Mouse (Mus musculus) intestine, embryonic 14.5 days (tissue): Measurements from ENCODE around the gene Plxdc1. TPM values are rescaled to one million over a fixed set of nuclear protein-coding genes. Genes with fewer than 3 reads are reported as not detected.

Experiments
- ATAC-seq: fragments of 200-750 bp; cut with Nextera tagmentation; replicated peaks from 2 replicates; pipeline ENCODE4 v1.8.0; 2017; ENCODE audit warnings: low read depth, moderate number of reproducible peaks, moderate TSS enrichment, moderate library complexity; ENCODE audit not compliant: low FRiP score, low TSS enrichment
- DNase-seq: peaks from one replicate; pipeline ENCODE4 v3.0.0-alpha.2; 2018; ENCODE audit warnings: low spot score
- H3K27ac ChIP-seq: fragments of 300-500 bp; sonication (generic); 2 replicates; pipeline ENCODE4 v1.5.1; 2014; ENCODE audit warnings: low read depth, mild to moderate bottlenecking, control low read depth
- H3K27me3 ChIP-seq: fragments of 300-500 bp; sonication (generic); replicated peaks from 2 replicates; pipeline ENCODE4 v1.6.1; 2014; ENCODE audit warnings: low read length, control low read depth; ENCODE audit not compliant: control insufficient read depth, insufficient read depth
- H3K36me3 ChIP-seq: fragments of 300-500 bp; sonication (generic); 2 replicates; pipeline ENCODE4 v1.6.1; 2014; ENCODE audit warnings: low read length, control low read depth; ENCODE audit not compliant: control insufficient read depth, insufficient read depth
- H3K4me1 ChIP-seq: fragments of 300-500 bp; sonication (generic); replicated peaks from 2 replicates; pipeline ENCODE4 v1.6.1; 2014; ENCODE audit warnings: low read length, control low read depth, mixed read lengths; ENCODE audit not compliant: control insufficient read depth, insufficient read depth
- H3K4me2 ChIP-seq: fragments of 300-500 bp; sonication (generic); 2 replicates; pipeline ENCODE4 v1.6.1; 2014; ENCODE audit warnings: low read length
- H3K4me3 ChIP-seq: fragments of 300-500 bp; sonication (generic); 2 replicates; pipeline ENCODE4 v1.5.1; 2014; ENCODE audit warnings: low read depth, low read length, control low read depth, mixed read lengths
- H3K9ac ChIP-seq: fragments of 300-500 bp; sonication (generic); 2 replicates; pipeline ENCODE4 v1.6.1; 2014; ENCODE audit warnings: mild to moderate bottlenecking, low read length
- H3K9me3 ChIP-seq: fragments of 300-500 bp; sonication (generic); 2 replicates; pipeline ENCODE4 v1.6.1; 2016; ENCODE audit warnings: low read length, control low read depth; ENCODE audit not compliant: control insufficient read depth
- WGBS: fragments of 180-500 bp; shearing (Covaris S2); extraction: QIAGEN DNeasy Blood & Tissue Kit; methylation state at CpG from one replicate; pipeline ENCODE4 v1.1.7; 2014; 5-methylcytosine and 5-hydroxymethylcytosine counted together
- polyA plus RNA-seq: library from polyadenylated mRNA; unstranded; fragments of >200 nt; fragmentation: Nextera tagmentation; extraction: Ambion mirVana; gene quantifications from 2 replicates; pipeline ENCODE4 v1.2.1, GENCODE M21; 2014

The Plxdc1 gene
- polyA plus RNA-seq, 1 experiment from 2014 or later = 0.30 TPM

DNA sequence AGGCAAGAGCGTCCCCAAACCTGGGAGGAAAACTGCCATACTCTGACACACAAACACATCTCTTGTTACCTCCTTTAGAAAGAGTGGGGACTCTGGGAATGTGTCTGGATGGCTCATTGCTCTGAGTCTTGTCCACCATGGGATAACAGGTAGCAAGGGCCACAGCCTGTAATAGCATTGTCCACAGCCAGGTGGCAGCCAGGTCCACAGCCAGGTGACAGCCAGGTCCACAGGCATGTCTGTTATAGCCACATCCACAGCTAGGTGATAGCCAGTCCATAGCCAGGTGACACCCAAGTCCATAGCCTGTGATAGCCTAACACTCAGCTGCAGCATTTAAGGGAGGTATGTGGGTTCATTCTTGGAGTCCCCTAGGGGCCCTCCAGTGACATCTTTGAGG, 25.3 kb downstream of the Plxdc1 start:
- no peak for ATAC-seq
- Histone ChIP-seq H3K4me1 (no peaks in the 10 kb centered on the region), H3K9me3 (no peaks in the 10 kb centered on the region)

DNA sequence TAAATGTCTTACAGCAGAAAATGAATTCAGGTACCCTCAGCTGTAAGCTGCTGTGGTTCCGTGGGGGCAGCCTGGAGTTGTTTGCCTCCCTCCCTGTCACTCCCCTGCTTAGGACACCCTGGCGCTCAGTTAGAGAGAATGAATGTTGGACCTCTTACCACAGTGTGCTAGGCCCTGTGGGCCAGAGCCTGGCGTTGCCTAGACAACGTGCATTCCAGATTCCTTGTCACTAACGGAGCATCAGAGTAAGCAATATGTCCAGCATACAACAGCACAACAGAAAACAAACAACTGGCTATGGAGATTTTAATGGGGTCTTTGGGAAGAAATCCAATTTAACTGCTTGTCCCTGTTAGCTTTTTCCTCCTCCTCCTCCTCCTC, 27.0 kb downstream of the Plxdc1 start:
- Histone ChIP-seq H3K27me3 (no peaks in the 10 kb centered on the region), H3K4me1 (no peaks in the 10 kb centered on the region), H3K4me3 (no peak overlapping the region), H3K27ac (no peak overlapping the region), H3K9me3 (no peaks in the 10 kb centered on the region), H3K9ac (no peak overlapping the region), H3K36me3 (no peaks in the 10 kb centered on the region), H3K4me2 (no peak overlapping the region)
- 61% methylated on average over 5 of the region's 5 CpGs for WGBS
- no peak for DNase-seq
- ATAC-seq = no peak

More for the DNA sequence above, 25.3 kb downstream of the Plxdc1 start:
- no peak overlapping the region for H3K9ac ChIP-seq
- H3K36me3 ChIP-seq = no peaks in the 10 kb centered on the region
- no peak for DNase-seq
- H3K27me3 ChIP-seq = no peaks in the 10 kb centered on the region
- WGBS = 80% methylated on average over 1 of the region's 1 CpGs
- no peak overlapping the region for H3K27ac ChIP-seq
- H3K4me2 ChIP-seq = no peak overlapping the region
- no peak overlapping the region for H3K4me3 ChIP-seq

DNA sequence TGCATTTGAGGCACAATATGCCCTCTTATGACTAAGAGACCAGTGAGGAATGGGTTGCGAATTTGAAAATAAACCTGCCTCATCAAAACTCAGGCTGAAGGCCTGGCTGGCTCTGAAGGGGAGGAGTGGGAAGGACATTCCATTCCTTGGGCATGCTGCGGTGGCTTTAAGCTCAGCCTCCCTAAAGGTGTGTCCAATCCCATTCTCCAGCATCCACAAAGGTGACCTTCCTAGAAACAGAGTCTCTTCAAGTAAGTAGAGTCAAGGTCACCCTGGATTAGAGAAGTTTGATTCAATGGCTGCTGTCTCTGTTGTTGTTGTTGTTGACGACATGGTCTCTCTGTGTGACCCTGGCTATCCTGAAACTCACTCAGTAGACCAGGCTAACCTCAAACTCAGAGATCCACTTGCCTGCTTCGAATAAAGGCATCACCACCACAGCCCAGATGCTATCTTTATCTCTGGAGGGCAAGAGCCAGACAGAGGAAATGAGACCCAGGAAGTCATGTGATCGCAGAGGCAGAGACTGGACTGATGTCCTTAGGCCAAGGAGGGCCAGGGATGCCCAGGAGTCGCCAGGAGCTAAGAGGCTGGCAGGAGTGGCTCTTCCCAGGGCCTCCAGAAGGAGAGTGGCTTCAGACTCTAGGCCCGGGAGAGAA, 27.5 kb downstream of the Plxdc1 start:
- DNase-seq = no peak
- Histone ChIP-seq H3K36me3 (no peaks in the 10 kb centered on the region), H3K4me3 (no peak overlapping the region), H3K9ac (no peak overlapping the region), H3K27ac (no peak overlapping the region), H3K9me3 (no peaks in the 10 kb centered on the region), H3K27me3 (no peaks in the 10 kb centered on the region), H3K4me1 (no peaks in the 10 kb centered on the region), H3K4me2 (no peak overlapping the region)
- ATAC-seq = no peak
- 79% methylated on average over 7 of the region's 7 CpGs for WGBS

DNA sequence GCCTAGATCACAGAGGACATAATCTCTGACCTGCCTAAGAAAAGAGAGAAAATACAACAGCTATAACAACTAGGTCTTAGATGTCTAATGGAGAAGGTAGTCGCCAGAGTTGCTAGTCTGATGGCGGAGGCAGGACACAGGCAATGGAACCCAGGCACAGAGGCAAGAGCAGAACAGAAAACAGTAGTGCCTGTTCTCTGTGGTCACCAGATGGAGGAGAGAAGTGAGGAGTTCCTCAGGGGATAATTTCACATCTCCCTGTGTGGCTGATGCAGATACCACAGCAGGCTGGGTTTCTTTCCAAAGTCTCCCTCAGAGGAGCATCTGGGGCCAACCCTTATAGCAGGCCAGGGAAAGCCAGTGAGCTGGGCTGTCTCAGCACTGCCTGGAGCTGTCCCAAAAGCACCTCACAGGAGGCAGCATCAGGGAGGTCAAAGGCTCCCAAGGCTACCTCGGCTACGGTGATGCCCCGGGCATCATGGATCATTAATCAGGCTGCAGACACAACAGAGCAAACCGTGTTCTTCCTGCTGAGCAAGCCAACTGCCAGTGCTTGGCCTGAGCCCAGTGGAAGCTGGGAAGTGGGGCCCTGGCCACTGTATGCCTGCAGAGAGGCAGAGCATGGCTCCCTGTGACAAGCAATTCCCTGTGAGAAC, 29.2 kb downstream of the Plxdc1 start:
- H3K4me1 ChIP-seq = no peaks in the 10 kb centered on the region
- no peak for DNase-seq
- no peaks in the 10 kb centered on the region for H3K9me3 ChIP-seq
- no peak overlapping the region for H3K4me3 ChIP-seq
- no peak overlapping the region for H3K9ac ChIP-seq
- ATAC-seq = no peak
- WGBS = 51% methylated on average over 6 of the region's 6 CpGs
- no peak overlapping the region for H3K27ac ChIP-seq
- no peaks in the 10 kb centered on the region for H3K27me3 ChIP-seq
- no peaks in the 10 kb centered on the region for H3K36me3 ChIP-seq
- H3K4me2 ChIP-seq = no peak overlapping the region

DNA sequence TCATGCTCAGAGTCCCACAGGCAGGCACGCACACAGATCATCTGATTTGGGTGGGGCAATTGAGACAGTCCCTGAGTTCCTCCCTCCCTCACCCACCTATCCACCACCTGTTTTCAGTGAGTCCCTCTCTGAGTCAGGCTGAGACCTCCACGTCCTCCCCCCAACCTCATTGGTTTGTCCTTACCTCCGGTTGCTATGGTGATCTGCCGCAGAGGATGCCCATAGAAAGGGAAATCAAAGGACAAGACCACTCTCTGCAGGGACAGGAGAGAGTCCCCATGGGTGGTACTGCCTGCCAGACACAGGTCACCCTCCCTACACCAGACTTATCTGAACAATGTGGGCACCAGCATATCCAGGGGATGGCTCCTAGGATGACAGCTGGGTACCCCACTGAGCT, 30.3 kb downstream of the Plxdc1 start:
- ATAC-seq (no peak), DNase-seq (no peak)
- H3K27me3 ChIP-seq = no peaks in the 10 kb centered on the region
- WGBS = 60% methylated on average over 4 of the region's 4 CpGs
- H3K9ac ChIP-seq = no peak overlapping the region
- no peaks in the 10 kb centered on the region for H3K4me1 ChIP-seq
- H3K9me3 ChIP-seq = no peaks in the 10 kb centered on the region
- H3K27ac ChIP-seq = no peak overlapping the region
- H3K4me2 ChIP-seq = no peak overlapping the region
- H3K36me3 ChIP-seq = no peaks in the 10 kb centered on the region
- H3K4me3 ChIP-seq = no peak overlapping the region

DNA sequence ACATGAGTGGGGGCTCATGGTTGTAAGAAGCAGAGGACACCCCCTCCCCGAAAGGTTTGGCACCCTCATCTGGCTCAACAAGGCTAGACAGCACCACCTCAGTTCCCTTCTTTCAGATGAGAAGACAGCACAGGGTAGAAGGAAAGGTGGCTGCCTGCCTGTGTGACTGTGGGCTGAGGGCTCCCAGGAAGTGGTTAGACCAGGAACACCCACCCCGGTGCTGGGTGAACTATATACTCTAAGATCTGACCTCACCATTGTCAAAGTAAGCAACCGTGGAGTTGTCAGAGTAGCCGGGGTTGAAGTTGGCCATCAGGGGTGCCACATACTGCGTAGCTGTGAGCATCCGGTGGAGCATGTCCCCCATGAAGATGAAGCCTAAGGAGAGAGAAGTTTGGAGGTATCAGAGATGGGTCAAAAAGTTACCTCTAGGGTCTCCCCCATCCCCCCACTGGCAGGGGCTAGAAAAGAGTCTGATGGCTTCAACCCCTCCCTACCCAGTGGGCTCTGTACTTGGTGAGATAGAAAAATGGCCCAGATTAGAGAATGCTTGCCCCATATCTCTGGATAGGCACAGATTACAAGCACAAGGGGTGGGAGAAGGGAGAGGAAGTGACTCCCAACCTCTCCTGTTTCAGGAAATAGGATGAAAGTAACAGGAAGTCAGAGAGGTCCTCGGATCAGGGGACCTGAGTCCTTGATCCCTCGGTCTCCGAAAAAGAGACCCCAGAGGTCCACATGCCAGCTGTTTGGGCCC, 30.9 kb downstream of the Plxdc1 start:
- H3K36me3 ChIP-seq = no peaks in the 10 kb centered on the region
- H3K9ac ChIP-seq = no peak overlapping the region
- H3K4me2 ChIP-seq = no peak overlapping the region
- no peaks in the 10 kb centered on the region for H3K27me3 ChIP-seq
- no peak for DNase-seq
- no peaks in the 10 kb centered on the region for H3K9me3 ChIP-seq
- H3K27ac ChIP-seq = no peak overlapping the region
- 82% methylated on average over 9 of the region's 9 CpGs for WGBS
- ATAC-seq = no peak
- H3K4me1 ChIP-seq = no peaks in the 10 kb centered on the region
- H3K4me3 ChIP-seq = no peak overlapping the region

DNA sequence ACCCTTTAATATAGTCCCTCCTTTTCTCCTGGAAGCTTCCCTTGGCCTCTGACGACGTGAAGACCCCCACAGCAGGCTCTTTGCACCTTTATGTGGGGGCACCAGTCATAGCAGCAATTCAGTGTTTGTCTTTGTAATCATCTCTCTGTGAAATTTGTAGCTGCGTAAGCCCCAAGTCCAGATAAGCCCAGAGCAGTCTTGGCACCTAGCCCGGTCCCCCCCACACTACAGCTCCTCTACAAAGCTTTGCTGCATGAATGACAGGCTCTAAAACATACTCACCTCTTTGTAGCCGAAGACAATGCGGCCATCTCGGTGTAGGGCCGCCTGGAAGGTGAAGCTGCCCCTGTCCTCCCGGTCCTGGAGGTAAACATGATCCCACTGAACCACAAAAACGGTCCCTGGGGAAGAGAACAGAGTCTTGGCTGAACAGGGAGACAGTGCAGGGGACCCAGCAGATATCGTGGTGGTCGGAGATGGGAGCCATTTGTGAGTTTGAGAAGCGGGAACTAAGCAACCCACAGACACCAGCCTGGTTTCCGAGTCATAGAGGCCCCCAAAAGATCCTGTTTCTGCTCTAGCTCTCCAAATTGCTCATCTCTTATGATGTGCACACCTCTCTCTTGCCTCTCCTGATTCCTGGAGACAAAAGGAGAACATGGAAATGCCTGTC, 31.6 kb downstream of the Plxdc1 start:
- ATAC-seq (no peak), DNase-seq (no peak)
- H3K9ac ChIP-seq = no peak overlapping the region
- H3K36me3 ChIP-seq = no peaks in the 10 kb centered on the region
- H3K4me2 ChIP-seq = no peak overlapping the region
- H3K27me3 ChIP-seq = no peaks in the 10 kb centered on the region
- no peaks in the 10 kb centered on the region for H3K4me1 ChIP-seq
- H3K27ac ChIP-seq = no peak overlapping the region
- WGBS = 57% methylated on average over 14 of the region's 14 CpGs
- H3K9me3 ChIP-seq = no peaks in the 10 kb centered on the region
- H3K4me3 ChIP-seq = no peak overlapping the region

DNA sequence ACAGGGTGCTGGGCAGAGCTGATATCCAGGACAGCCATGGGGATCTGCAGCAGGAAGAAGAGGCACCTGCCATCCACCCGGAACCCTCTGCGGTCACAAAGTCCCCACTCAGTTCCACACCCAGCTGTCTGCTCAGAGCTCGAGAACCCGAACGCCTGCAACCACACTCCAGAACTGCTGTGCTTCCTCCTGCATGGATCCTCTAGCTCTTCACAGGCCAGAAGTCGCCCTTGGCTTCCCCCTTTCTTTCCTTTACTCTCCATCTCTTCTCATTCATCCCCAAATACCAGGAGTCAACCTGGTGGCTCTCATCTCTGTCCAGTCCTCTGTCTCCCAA, 32.3 kb downstream of the Plxdc1 start:
- no peak overlapping the region for H3K4me3 ChIP-seq
- no peak overlapping the region for H3K4me2 ChIP-seq
- H3K9ac ChIP-seq = no peak overlapping the region
- no peak for ATAC-seq
- no peaks in the 10 kb centered on the region for H3K4me1 ChIP-seq
- no peak for DNase-seq
- 93% methylated on average over 6 of the region's 6 CpGs for WGBS
- no peaks in the 10 kb centered on the region for H3K27me3 ChIP-seq
- no peak overlapping the region for H3K27ac ChIP-seq
- H3K36me3 ChIP-seq = no peaks in the 10 kb centered on the region
- no peaks in the 10 kb centered on the region for H3K9me3 ChIP-seq
